Mouse (Mus musculus) lung, adult 18-20 months (tissue): ENCODE measurements around the gene Unc5a.

ENCODE experiments used
- DNase-seq, 2 experiments: peaks; one replicate each; pipeline ENCODE4 v3.0.0; 2022; ENCODE audit warnings: mixed read lengths in 2 of 2

The Unc5a gene

DNA sequence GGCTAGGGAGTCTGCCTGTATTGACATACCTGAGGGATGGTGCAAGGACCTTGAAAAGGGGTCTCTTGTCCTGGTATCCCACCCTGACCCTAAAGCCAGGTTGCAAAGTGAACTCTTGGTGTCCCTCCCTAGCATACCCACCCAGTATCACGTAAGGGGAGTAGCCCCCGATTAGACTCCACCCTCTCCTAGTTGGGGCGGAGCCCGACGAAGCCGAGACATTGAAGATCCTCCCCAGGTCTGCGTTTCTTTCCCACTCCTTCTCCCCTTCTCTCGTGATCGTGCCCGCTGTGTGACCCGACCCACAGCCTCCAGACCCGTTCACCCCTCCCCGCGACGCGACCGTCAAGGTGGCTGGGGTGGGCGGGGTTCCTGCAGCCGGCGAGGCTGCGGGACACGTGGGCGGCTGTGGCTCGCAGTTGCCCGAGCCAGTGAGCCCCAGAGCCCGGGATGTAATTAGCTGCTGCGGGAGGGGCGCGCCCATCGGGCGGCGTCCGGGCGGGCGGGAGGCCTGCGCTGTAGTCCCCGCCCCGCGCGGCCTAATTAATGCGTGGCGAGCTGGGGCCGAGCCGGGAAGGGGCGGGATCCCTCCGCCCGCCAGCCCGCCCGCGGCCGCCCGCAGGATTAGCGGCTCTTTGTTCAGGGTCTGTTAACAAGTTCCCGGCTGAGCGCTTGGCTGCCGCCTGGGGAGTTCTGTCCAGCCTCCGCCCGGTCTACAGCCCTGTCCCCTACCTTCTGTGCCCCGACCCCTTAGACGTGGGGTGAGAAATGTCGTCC is 6.7 kb downstream of the Unc5a start:
- DNase-seq = peak; percentile 8 to 35

DNA sequence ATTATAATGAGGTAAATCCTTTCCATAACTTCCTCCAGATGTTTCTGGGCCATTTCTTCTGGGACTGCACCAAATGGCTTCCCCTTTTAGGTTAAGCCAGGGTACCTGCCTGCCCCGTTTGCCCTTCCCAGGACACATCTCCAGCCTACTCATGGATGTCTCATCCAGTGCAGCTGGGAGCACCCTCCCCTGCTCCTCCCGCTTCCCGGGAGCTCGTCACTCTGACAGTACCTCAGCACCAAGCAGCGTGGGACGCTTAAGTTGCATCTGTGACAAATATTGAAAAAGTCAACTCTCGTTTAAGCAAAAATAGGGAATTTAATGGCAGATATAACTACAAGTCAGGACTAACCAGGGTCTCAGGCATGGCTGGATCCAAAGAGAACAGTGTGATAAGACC is 8.1 kb downstream of the Unc5a start:
- no peak for DNase-seq

DNA sequence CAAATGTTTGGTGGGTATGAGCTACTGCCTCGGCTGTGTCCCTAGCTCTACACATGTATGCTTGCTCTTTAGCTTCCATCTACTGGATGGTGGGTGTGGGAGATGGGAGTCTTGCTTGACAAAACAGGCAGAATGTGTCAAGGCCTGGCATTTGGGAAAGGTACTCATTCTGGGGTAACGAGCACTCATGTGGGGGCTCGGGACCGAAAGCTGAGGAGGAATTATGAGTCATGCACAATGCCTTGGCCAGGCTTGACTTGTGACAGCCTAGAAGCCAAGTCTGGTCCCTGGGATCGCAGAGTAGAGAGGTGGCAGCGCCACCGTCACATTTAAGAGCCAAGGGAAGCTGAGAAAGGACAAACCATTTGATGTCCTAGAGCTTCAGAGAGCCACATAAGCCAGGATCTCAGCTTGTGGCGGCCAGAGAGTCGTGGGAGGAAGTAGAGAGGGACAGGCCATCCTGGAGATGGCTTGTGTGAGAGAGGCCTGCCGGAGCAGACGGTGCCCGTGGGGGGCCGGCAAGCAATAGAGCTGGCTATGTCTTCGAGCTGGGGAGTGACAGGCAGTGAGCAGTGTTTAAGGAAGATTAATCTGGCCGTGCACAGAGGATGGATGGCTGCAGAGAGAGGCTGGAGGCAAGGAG is 10.0 kb downstream of the Unc5a start:
- no peak for DNase-seq

DNA sequence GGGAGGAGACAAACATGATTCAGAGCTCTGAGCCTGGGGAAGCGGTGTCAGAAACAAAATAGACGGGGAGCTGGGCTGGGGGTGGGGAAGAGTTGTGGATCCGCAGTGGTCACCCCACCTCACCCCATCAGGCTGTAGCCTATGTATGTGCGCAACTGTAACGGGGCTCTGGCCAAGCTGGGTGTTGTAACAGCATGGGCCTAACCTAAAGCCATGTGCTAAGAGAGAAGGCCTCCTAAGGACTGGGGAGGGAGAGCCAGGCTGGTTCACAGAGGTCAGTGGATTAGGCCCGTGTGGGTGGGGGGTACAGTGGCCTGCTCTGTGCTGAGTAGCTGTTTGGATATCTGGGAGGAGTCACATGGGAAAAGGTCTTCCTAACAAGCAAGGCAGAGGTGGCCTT is 10.6 kb downstream of the Unc5a start:
- DNase-seq = no peak

DNA sequence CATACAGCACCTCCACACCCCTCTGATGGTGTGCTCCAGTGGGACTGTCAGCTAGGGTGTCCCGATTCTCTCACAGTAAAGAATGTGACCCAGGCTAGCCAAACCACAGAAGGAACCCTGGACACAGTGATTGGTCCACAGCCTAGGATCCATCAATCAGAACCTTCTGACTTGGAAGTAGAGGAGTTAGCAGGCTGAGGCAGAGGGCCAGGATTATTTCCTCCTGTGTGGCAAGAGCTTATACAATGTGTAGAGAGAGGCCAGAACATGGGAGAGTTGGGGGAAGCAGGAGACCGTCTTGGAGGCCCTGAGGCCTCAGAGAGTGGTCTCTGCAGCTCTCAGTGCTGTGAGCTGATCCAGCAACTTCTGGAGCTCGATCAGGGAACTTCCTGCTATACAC is 11.3 kb downstream of the Unc5a start:
- no peak for DNase-seq

DNA sequence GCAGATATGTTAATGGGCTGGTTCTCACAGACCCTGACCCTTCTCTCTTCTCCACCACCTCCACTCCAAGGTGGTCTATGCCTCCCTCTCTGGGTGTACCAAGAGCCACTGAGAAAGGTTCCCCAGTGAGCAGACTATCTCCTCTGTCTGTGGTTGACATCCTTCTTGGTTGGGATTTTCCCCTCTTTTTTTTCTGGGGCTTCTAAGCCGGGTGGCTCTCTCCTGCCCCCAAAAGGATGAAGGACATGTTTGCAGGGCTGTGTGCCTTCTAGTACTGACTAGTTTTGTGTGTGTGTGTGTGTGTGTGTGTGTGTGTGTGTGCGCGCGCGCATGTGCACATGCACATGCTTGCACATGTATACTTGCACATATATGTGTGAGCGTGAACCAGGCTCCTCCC is 16.0 kb downstream of the Unc5a start:
- DNase-seq = no peak

DNA sequence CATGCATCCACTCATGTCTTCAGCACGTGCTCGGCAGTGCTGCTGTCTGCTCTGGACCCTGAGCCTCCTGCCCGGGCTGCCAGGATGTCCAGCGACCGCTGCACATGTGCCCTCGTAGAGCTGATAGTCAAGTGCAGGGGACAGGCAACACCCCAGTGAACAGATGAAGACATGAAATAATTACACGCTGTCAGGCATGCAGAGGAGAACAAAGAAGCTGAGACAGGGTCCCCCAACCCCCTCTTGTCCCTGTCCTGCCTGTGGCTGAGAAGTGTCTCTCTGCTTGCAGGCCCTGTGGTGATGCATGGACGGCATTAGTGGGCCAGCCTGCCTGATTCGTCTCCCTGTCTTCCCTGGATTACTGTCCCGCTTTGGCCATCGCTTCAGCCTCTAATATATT is 18.3 kb downstream of the Unc5a start:
- no peak for DNase-seq

DNA sequence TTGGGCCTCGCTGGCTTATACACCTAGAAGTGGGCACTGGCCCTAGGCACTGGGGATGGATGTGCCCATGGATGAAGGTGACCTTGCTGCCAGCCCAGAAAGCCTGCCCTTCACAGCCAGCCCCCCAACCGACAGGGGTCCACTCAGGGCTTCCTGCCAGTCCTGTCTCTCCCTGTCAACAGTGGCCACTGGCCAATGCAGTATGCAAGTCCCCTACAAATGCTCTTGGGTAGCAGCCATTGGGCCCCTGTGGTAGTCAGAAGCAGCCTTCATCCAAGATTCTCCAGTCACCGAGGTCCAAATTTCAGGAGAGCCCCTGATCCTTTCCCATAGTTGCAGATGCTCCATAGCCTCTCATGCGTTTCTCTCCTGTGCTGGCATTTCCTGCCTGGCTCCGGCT is 19.4 kb downstream of the Unc5a start:
- DNase-seq = no peak

DNA sequence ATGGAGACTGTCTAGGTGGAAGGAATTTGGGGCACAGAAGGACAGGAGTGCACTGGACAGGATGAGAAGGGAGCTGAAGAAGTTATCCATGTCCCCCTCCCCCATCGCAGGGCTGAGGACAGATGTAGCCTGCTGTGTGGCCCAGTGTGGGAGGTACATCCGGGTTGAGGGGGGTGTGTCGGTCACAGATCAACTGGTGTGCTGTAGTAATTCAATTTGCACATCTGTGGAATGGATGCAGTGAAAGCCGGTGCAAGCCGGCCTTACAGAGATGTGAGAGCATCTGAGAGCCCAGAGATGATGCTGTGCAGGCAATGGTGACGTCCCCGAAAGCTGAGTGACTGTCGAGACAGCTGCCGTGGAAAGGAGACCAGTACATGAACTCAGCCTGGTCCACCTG is 20.3 kb downstream of the Unc5a start:
- no peak for DNase-seq

DNA sequence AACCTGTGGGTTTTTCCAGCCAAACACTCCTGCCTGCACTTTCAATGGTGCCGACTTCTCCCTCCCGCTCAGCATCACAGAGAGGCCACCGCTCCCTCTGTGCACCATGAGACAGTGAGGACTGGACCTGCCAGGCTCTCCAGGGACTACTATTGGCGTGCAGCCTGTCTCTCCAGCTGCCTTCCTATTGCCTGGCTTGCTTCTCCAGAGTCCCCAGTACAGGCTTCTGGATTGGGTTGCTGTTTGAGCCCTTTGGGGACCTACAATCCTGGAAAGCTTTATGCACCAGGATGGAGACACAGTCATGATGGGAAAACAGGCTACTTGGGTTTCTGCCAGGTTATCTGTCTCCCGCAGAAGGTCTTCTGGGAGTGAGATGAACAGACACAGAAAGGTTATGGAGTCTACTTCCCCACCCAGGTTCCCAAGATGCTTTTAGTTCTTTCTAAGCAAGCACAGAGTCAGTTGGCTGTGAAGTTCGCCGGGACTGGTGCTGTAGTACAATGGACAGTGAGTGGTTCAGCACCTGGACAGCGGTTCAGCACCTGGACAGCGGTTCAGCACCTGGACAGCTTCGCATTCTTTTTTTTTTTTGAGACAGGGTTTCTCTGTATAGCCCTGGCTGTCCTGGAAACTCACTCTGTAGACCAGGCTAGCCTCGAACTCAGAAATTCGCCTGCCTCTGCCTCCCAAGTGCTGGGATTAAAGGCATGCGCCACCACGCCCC is 21.5 kb downstream of the Unc5a start:
- peak in 1 of 2 experiments; percentile 19 for DNase-seq

DNA sequence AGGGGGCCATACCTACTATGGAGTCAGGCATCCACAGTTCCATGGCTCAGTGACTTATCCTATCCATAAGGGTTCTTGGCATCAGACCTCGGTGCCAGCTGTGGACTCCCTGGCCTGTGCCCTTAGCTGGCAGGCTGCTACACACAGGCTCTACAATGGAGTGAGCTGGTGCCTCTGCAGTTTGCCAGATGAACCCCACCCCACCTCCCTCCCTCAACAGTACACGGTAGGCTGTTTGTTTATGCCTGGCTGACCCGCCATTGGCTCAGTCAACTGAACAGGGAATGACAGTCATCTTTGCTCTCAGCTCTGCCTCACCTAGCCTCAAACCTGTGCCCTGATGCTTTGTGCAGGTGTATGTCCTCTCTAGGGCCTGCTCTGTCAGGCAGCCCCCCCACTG is 26.3 kb downstream of the Unc5a start:
- DNase-seq = no peak

DNA sequence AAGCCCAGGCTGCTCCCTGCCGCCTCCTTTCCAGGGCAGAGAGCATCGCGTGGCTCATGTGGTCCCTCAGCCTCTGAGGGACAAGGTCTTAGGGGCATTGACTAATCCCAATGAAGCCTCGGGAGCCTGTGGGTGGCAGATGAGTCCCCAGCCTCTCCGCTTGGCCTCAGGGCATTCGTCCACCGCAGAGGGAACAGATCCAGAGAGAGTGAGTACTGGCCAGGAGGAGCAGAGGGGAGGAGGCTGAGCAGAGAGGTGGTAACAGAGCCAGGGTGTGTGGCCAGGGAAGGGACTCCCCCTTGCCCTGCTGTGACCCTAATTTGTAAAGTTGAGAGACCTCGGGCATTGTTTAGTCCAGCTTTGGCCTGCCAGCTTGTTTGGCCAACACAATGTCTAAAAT is 29.6 kb downstream of the Unc5a start:
- DNase-seq = no peak

DNA sequence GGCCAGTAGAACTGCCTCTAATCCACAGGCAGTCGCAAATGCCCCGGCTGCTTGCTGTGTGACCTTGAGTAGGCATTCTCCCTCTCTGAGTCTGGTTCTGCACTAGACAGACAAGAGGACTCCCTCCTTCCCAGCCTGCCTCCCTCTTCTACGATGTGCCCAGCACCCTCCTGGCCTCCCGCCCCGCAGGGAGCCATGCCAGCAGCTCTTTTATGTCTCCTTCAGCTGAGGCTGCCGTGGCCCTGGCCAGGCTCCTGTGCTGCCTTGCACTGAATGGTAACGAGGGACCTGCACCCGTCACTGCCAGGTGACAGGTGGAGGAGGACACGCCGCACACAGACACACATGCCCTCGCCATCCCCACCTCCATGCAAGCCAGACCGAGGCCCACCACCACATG is 31.7 kb downstream of the Unc5a start:
- DNase-seq = no peak

DNA sequence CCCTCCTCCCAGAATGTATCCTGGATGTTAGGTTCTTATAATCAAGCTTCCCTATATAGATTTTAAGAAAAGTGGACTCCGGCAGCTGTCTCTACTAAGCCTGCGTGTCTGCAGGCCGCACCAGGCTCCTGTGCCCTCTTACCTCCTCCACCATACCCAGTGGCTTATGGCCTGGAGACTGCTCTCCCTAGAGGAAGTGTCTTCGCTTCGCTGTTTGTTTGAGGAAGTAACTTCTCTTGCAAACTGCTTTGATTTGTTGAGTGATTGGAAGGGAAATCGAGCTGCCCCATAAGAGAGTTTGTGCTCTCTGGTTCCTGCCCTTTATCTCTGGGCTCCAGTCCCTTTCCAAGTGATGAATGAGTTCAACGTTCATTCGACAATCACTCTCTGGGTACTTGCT is 33.8 kb downstream of the Unc5a start:
- no peak for DNase-seq

DNA sequence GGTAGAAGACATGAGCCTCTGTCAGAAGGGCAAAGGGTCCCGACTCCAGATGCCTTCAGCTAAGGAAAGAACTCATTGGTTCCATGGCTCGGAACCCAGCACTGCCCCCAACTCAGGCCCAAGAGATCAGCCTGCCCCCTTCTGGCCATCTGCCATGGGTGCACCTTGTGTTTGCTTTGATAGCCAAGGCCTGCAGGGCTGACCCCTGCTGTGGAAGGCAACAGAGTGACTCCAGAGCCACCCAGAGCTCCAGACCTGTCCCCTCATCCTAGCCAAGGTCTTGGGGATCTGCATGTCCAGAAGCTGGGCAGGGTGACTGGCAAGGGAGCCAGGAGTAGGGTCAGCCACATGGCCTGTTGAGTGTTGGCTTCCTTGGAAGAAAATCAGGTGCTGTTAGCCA is 34.4 kb downstream of the Unc5a start:
- DNase-seq = no peak

DNA sequence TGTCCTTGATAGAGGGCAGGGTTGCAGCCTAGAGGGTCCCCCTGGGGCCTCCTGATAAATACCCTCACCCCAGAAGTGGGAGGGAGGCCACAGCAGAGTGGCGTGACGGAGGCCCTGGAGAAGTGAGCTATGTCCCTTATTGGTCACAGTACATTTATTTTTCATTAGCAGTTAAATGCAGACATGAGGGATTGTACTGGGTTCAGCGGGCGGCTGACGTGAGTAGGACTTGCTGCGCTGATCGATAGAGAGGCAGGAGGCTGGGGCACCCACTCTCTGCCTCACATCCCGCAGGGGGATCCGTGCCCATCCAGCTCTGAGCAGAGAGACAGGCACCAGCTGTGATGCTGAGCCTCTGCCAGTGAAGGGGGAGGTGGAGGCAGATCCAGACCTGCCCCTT is 38.2 kb downstream of the Unc5a start:
- DNase-seq = no peak

DNA sequence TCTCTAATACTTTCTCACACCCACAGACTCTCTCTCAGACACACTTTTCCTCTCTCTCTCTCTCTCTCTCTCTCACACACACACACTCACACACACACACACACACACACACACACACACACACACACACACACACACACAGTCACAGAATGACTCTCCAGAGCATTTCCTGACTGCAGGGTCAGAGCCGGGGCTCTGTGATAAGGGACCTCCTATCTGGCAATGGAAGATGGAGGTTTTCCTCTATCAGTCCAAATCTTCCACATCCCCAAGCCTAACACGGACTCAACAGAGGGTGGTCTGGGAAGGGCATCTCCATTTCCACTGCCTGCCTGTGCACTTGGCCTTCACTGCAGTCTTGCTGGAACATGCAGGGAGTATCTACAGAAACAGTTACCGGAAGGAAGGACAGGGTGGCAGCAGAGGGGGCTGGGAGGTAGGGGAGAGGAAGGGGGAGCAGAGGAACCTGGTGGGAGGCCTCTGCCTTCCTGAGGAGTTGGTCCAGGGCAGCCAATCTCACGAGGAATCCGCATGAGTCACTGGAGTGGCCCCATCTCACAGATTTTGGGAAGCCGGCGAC is 39.1 kb downstream of the Unc5a start:
- no peak for DNase-seq

DNA sequence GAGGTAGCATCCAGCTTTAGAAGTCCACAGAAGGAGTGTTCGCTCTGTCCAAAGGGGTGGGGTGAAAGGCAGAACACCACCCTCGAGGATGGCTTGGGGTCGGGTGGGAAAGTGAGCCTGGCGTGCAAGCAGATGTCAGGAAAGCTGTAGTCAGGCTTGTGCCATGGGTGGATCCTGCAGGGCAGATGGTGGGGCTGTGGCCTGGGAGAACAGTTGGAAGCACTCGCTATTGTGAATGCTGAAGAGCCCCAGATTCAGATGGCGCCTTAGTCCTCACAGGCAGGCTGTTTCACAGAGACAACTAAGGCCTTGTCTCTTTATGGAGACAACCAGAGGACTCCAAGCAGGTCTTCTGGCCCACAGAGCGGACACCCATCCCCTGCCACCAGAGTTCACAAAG is 43.0 kb downstream of the Unc5a start:
- no peak for DNase-seq

DNA sequence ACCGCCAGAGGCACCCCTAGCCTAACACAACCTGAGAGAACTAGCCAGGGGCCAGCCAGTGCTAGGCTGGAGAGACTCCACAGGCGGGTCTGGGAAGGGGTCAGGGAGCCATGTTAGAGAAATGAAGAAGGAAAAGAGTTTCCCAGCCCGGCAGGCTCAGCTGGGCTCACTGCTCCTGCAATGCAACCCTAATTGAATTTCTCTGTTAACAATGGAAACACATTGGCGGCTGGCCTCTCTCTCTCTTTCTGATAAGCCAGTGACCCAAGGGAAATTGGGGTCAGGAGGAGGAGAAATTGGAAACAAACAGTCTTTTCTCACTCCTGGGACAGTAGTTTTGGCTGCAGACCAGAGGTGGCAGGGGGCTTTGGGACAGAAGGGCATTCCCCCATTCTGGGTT is 45.4 kb downstream of the Unc5a start:
- no peak for DNase-seq

DNA sequence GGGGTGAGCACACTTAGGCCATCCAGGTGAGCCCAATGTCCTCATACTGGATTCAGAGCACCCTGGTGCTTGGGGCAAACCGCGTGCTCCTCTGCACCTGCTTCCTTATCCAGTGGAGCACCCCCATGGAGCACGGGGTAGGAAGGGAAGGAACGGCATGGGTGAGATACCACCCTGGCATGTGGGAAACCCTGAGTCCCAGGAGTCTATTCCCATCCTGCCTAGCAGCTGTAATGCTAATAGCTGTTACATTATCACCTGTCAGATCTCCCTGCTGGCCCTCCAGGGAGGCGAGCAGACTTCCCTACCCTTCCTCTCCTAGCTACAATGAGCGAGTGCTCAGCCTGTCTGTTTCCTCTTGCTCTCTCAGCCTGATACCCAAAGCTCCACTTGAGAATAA is 46.0 kb downstream of the Unc5a start:
- DNase-seq = no peak

DNA sequence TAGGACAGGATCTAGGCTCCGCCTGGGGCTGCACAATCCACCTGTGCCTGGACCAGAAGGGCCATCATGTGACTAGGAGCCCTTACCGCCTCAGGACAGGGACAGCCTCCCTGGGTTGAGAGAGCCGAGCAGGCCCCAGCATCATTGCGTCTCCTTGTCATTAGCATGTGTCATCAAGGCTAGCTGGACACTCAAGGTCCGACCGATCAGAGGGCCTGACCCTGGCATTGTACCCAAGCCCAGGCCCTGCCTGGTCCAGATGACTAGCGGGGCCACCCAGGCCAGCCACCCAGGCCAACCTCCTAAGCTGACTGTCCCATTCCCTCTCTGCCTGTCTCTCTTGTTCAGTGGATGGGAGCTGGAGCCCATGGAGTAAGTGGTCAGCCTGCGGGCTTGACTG is 48.4 kb downstream of the Unc5a start:
- DNase-seq = no peak

DNA sequence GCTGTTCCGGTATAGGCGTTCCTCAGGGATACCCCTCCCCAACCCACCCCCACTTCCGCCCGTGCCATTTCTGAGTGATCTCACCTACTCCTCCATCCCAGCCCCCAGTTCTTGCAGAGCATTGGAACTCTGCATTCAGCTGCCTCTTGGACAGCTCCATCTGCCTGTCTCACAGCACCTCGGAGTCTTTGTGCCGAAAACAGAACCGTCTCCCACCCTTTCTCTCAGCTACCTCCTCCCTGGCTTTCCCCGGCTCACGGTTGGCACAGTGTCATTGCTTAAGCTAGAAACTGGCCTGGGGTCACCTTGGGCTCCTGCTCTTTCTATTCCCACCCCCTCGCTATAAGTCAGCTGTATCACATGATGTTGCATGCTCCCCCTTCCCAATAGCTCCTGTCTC is 51.2 kb downstream of the Unc5a start:
- DNase-seq = no peak

DNA sequence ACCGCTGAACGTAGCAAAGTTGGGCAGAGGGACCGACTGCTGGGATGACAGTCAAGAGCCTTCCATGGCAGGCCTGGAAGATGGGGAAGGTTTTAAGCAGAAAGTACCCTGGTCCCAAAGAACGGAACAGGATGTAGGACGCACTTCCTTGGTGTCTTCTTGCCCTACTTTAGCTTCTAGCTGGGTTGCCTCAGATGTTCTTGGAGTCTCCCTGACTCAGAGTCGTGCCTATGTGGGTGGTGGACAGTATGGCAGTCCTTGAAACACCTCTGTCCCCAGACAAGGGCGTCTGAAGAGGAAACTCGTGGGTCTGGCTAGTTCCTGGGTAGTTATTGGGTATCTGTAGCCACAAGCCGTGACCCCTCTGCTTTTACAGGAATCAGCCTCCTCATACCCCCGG is 52.9 kb downstream of the Unc5a start:
- no peak for DNase-seq

DNA sequence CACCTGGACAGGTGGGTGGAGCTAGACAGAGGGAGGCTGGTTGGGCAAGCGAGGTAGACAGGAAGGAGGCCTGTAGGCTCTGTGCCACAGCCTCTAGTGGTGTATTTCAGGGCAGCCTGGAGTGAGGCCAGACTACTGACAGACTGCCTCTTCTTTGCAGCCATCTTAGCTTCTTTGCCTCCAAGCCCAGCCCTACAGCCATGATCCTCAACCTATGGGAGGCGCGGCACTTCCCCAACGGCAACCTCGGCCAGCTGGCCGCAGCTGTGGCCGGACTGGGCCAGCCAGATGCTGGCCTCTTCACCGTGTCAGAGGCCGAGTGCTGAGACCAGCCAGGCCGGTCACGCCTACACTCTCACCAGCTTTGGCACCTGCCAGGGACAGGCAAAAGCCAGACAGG is 55.4 kb downstream of the Unc5a start:
- DNase-seq = peak; percentile 52 to 62
